Mouse (Mus musculus) gastrocnemius, postnatal 10 days (tissue): Measurements from ENCODE around the gene Gabbr2. TPM values are rescaled to one million over a fixed set of nuclear protein-coding genes. Genes with fewer than 3 reads are reported as not detected.

Source experiments
- DNase-seq: peaks from one replicate; pipeline ENCODE4 v3.0.0; 2021; ENCODE audit warnings: mixed read lengths
- total RNA-seq, 2 experiments: library from RNA; stranded (reverse); gene quantifications; 2 replicates each; pipeline ENCODE4 v1.2.3; 2021

Gabbr2 gene
- total RNA-seq, 2 experiments from 2014 or later = 0.47 to 0.54 TPM

DNA sequence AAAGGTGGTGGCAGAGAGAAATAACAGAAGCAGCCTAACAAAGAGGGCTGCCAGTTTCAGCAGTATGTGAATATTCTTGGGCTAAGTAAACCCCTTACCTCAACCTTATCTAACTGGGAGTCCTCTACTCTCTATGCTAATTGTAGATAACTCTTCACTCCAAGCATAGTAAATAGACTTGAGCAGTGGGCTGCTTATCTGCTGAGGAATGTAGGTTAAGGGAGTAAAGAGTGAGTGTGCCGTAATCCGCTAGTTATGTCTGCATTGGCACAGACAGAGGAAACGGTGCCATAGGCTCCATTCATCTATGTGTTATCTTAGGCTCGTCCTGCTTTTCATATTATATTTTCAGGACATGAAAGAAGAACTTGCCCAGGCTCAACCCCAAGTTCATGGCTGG, 129.0 kb downstream of the Gabbr2 start:
- no peak for DNase-seq

DNA sequence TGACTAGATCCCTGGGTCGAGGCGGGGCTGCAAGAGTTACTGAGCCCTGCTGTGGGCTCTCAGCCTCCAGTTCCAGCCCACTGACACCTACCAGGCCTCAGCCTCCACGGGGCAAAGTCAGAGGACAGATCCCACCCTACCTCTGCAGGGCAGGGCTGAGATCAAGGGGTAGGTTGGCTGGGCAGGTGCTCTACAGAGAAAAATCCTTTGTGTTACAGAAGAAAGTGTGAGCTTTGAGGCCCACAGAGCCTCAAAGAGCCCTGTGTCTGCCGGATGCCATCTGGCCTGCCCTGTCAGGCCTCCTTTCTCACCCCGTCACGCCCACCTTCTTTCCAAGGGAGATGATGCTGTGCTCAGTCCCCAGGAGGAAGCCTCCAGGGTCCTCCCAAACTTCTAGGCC, 131.1 kb downstream of the Gabbr2 start:
- no peak for DNase-seq

- DNase-seq = peak; percentile 63
Measured at GRCm38 (mm10) chr4:46858899-46859298, 132.8 kb downstream of the Gabbr2 start.

- no peak for DNase-seq
Measured at GRCm38 (mm10) chr4:46856145-46856544, 135.5 kb downstream of the Gabbr2 start.

GRCm38 (mm10) chr4:46854686-46855385, 136.8 kb downstream of the Gabbr2 start:
- DNase-seq = no peak

- DNase-seq = no peak
Measured at GRCm38 (mm10) chr4:46853852-46854460, 137.7 kb downstream of the Gabbr2 start.

GRCm38 (mm10) chr4:46847745-46848144, 143.9 kb downstream of the Gabbr2 start:
- no peak for DNase-seq

DNA sequence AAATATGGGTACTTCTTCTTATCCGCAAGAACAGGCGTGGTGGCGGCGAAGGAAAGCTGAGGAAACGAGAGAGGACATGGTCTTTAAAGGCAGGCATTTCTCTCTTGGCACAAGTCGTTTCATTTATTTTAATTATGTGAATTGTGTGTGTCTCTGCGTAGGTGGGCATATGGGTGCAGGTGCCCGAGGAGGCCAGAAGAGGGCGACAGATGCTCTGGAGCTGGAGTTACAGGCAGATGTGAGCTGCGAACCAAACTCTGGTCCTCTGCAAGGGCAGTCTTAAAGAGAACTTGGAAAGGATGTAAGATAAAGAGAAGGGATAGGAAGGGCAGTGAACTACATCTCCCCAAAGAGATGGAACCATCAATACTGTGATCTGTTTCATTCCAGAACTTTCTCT, 145.3 kb downstream of the Gabbr2 start:
- no peak for DNase-seq

- no peak for DNase-seq
Measured at GRCm38 (mm10) chr4:46844982-46845643, 146.6 kb downstream of the Gabbr2 start.

DNA sequence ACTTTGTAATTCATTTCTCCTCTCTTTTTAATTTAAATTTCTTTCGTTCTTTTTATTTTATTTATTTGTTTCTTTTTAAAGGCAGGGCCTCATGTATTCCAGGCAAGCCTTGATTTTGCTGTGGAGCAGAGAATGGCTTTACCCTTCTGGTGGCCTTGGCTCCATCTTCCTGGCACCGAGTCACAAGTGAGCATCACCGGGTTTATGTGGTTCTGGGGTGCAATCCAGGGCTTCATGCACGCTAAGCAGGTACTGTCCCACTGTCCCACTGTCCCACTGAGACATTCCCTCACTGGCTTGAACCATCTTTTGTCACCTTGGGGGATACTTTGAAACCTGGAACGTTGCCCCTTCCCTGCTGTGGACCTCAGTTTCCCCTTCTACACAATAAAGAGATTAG, 147.1 kb downstream of the Gabbr2 start:
- DNase-seq = no peak

DNA sequence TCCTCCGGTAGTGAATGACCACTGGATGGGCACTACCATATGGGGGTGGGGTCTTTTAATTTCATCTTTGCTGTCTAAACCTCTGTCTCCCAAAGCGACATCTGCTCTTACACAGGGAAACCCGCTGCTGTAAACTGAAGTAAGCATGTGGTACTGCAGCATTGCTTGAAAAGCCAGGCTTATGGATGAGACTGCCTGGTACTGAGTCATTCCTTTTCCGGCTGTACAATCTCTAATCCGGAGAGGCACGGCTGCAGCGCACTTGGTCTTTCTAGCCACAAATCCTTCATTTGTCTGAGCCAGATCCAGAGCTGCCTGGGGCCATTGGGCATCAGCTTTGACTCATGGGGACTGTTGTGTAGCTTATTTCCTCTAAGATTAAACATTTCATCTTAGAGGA, 149.1 kb downstream of the Gabbr2 start:
- DNase-seq = no peak

GRCm38 (mm10) chr4:46840146-46840545, 151.5 kb downstream of the Gabbr2 start:
- no peak for DNase-seq

DNA sequence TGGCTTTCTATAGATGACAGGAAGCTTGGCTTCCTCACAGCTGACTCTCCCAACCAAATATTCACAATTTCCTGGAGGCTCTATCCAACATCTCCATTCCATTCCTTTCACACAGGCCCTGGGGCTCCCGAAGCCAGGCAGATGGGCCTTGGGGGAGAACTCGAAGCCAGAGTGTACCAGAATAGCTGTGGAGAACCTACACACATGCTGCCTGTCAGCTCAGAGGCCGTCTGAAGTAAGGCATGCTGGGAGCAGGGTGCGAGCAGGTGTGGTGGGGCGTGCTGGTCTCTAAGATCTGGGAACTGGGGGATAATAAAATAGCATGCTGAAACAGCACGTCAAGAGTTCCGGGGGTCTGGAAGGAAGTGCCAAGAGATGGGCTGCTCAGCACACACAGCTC, 154.3 kb downstream of the Gabbr2 start:
- DNase-seq = no peak

DNA sequence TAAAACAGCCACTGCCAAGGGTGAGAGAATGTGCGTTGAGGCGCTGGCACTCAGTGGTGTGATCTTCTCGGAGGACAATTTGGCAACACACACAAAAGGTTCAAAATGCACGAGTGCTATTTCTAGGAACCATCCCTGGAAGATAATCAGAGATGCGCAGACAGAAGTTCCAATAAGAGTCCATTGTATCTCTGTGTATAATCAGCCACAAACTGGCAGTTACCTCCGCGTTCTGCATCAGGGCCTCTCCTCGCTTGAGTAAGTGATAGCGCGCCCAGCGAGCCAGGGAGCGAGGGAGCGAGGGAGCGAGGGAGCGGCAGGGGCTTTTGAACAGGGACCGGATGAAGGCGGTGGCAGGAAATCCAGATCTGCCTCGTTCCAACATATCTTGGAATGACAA, 155.6 kb downstream of the Gabbr2 start:
- DNase-seq = no peak

DNA sequence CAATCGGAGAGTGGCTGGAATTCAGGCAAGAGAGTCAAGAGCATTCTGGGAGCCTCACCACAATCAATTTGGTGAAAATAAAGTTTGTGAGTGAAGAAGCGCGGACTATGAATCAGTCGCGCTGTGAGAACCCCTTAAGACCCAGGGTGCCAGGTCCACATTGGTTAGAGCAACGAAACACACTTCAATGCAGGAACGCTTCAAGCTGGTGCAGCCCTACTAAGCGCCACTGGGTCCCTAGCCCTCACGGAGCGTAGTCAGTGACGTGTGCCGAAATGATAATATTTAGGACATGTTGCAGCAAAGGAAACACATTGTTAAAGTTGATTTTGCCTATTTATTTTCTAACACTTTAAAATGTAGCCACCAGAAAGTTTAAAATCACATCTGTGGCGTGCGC, 156.6 kb downstream of the Gabbr2 start:
- no peak for DNase-seq

DNA sequence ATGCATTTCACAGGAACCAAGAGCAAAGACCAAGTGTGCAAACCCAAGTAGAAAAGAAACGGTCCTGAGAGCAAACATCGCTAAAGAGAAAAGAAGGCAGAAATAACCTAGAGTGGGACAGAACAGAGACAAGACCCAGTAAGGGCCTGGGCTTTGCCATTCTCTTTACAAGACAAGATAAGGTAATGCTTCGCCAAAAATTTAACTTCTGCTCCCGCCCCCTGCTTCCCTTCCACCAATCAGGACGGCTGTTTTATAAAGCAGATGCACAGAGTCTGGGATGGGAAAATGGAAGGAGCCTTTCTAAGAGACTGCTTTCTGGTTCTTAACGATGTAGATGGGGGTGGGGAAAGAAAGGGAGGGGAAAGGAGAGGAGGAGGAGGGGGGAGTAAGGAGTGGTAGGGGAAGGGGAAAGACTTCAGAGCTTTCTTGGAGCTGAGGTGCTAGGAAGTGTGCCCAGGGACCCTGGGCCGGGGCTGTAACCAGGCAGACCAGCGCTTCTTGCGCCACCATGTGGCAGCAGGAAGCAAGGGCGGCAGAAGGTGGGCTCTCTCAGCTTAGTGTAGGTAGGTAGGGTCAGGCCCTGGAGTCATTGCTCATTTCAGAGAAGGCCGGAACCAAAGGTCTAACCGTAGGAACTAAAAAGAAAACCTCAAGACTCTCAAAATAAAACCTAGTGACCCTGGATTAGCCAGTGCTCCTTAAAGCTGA, 158.7 kb downstream of the Gabbr2 start:
- no peak for DNase-seq

- DNase-seq = no peak
Measured at GRCm38 (mm10) chr4:46829656-46830055, 162.0 kb downstream of the Gabbr2 start.

- DNase-seq = no peak
Measured at GRCm38 (mm10) chr4:46828141-46828571, 163.5 kb downstream of the Gabbr2 start.

- peak; percentile 63 for DNase-seq
Measured at GRCm38 (mm10) chr4:46827471-46827870, 164.2 kb downstream of the Gabbr2 start.

DNA sequence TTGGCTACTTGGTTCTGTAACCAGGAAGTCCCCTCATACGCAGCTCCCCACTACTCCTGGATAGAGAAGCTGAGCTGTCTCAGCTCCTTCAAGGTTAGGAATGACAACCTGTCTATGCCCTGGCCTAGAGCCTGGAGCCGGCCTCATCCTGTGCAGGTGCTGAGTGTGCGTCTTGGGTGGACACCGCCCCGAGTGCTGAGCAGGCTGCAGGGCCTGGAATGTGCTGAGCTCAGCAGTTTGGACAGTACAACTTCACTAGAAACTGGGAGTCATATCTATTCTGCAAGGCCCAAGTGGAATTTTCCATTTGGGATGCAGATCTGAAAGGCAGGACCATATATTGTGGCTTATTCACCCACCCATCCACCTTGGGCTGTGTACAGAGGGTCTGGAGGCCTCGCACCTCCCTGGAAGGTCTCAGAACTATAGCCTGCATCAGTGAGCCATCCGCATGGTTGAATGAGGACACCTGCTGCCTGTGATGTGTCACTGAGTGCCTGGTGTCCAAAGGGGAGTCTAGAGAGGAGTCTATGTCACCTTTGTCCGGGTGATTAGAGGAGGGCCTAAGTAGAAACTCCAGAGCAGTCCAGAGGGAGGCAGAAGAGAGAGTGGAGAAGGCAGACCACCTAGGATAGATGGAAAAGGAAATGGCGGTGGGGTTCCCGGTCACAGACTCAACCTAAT, 165.7 kb downstream of the Gabbr2 start:
- DNase-seq = no peak

- no peak for DNase-seq
Measured at GRCm38 (mm10) chr4:46823738-46824137, 167.9 kb downstream of the Gabbr2 start.

DNA sequence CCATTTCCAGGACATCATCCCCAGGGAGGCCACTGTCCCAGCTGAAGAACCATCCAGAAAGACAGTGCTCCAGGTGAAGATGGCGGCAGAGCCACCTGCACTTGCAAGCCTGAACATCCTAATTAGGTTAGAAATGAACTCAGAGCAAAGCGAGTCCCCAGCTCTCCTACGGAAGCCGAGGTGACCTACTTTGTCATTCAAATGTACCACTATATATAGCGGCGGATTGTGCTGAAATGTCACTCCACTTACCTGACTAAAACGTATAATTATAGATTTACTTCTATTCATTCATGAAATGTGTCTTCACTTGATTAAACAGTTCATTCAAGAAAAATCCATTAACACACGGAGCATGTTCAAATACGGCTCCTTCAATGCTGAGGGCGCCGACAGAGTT, 170.0 kb downstream of the Gabbr2 start:
- DNase-seq = no peak
